Mouse (Mus musculus): Measurements from ENCODE around the gene Dnase1l2.

- TF ChIP-seq GATA1 (IDR thresholded peaks at IDR 0.05; ENCODE audit: borderline replicate concordance, low read length), result no peak
- TF ChIP-seq FLI1 (IDR thresholded peaks at IDR 0.05; ENCODE audit: low read length), result no peak
Observed at GRCm38 (mm10) chr17:24442107-24442506, 798 bp downstream of the Dnase1l2 start.
